Mouse (Mus musculus) bone marrow, adult 2 months (tissue): ENCODE measurements around the gene Xntrpc. TPM values are rescaled to one million over a fixed set of nuclear protein-coding genes. Genes with fewer than 3 reads are reported as not detected.

Source experiments
- H3K27ac ChIP-seq: fragments of 200-500 bp; 2 replicates; pipeline ENCODE4 v1.5.1; 2012; ENCODE audit warnings: low read depth, mild to moderate bottlenecking, control low read depth, inconsistent platforms, low read length; ENCODE audit not compliant: control insufficient read depth, poor library complexity, insufficient read depth
- H3K4me1 ChIP-seq: fragments of 200-500 bp; 2 replicates; pipeline ENCODE4 v1.6.1; 2011; ENCODE audit warnings: low read length; ENCODE audit not compliant: control insufficient read depth, insufficient read depth
- H3K4me3 ChIP-seq: fragments of 200-500 bp; replicated peaks from 2 replicates; pipeline ENCODE3; 2011; ENCODE audit warnings: mild to moderate bottlenecking, low read depth, low read length, control low read depth; ENCODE audit not compliant: control insufficient read depth
- CTCF ChIP-seq: fragments of 200-500 bp; IDR thresholded peaks from 2 replicates; pipeline ENCODE4 v1.5.1; 2011; ENCODE audit warnings: low read length, control low read depth; ENCODE audit not compliant: control insufficient read depth, insufficient read depth
- POLR2A ChIP-seq: fragments of 200-500 bp; IDR thresholded peaks from 2 replicates; pipeline ENCODE4 v1.6.1; 2011; ENCODE audit warnings: low read depth, mild to moderate bottlenecking, control low read depth, low read length, borderline replicate concordance; ENCODE audit not compliant: control insufficient read depth
- WGBS: fragments of 180-500 bp; shearing (Covaris S2); methylation state at CpG from one replicate; pipeline ENCODE4 v1.1.7; 2018; 5-methylcytosine and 5-hydroxymethylcytosine counted together
- polyA plus RNA-seq: library from polyadenylated mRNA; stranded (reverse); fragments of >200 nt; gene quantifications from 2 replicates; pipeline ENCODE4 v1.2.4, GENCODE M21; 2011; ENCODE audit warnings: low replicate concordance; ENCODE audit not compliant: missing spikeins, insufficient read depth, insufficient read length

Xntrpc gene
- polyA plus RNA-seq, 1 experiment, result 3.2 TPM

DNA sequence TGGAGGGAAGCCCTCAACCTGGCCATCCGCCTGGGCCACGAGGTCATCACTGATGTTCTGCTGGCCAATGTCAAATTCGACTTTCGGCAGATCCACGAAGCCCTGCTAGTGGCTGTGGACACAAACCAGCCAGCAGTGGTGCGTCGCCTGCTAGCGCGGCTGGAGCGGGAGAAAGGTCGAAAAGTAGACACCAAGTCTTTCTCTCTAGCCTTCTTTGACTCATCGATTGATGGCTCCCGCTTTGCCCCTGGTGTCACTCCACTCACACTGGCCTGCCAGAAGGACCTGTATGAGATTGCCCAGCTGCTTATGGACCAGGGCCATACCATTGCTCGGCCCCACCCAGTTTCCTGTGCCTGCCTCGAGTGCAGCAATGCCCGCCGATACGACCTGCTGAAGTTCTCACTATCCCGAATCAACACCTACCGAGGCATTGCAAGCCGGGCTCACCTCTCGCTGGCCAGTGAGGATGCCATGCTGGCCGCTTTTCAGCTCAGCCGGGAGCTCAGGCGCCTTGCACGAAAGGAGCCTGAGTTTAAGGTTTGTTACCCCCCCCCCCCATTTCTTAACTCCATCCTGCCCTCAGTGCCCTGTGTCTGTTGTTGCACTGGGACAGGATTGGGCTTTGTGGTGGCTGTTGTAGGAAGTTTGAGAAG lies 18.7 kb downstream of the Xntrpc start:
- no peak overlapping the region for H3K4me3 ChIP-seq
- no peaks in the 10 kb centered on the region for H3K4me1 ChIP-seq
- no peak overlapping the region for H3K27ac ChIP-seq
- TF ChIP-seq CTCF (no peak), POLR2A (no peak)
- 88% methylated on average over 26 of the region's 26 CpGs for WGBS

GRCm38 (mm10) chr7:102087336-102087735 lies 21.8 kb downstream of the Xntrpc start:
- H3K27ac ChIP-seq, result no peak overlapping the region
- H3K4me3 ChIP-seq, result no peak overlapping the region
- 69% methylated on average over 4 of the region's 4 CpGs for WGBS
- H3K4me1 ChIP-seq, result no peaks in the 10 kb centered on the region
- no peak for TF ChIP-seq CTCF
- no peak for TF ChIP-seq POLR2A

DNA sequence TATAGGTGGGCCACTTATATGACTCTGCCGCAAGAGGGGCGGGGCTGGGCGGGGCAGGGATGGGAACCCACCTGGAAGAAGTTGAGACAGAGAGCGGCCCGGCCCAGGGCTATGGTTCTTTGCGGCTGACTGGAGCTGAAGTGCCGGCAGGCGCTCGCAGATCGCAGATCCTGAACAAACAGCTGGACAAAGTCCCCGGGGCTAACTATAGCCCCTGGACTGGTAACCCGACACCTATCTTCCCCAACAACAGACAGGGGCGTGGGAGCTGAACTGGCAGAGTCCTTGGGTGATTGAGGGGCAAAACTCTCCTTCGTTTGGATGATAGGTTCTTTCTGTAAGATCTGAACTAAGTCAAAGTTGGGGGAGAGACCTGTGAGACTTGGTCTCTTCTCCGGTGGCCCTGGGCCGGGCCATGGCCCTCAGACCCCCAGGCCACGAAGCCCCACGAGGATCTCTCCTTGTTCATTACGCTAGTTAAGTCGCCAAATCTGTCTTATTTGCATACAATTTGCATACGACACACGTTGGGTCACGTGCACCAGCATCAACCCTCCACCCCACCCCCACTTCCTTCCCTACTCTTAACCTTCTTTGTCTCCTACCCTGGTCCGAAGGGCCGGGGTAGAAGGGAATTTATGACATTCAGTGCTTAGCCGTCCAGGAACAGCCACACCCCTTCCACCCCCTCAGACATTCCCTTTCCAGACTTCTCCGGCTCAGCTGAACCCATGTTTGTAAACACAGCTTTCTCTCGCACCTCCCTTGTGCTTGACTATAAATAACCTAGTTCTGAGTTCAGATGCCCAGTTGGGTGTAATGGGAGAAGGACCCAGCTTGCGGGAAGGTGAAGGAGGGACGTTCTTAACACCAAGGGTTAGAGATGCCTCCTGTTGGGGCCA lies 34.5 kb downstream of the Xntrpc start:
- 9% methylated on average over 30 of the region's 30 CpGs for WGBS
- TF ChIP-seq CTCF, result no peak
- no peak for TF ChIP-seq POLR2A
- Histone ChIP-seq H3K4me1 (peaks cover 1% of the 10 kb centered on the region), H3K27ac (no peak overlapping the region), H3K4me3 (peak overlapping the region; percentile 48)

- 74% methylated on average over 5 of the region's 5 CpGs for WGBS
- Histone ChIP-seq H3K4me3 (no peak overlapping the region), H3K4me1 (peaks cover 1% of the 10 kb centered on the region), H3K27ac (no peak overlapping the region)
- TF ChIP-seq POLR2A (no peak), CTCF (no peak)
Observed at GRCm38 (mm10) chr7:102100868-102101267, 35.4 kb downstream of the Xntrpc start.

DNA sequence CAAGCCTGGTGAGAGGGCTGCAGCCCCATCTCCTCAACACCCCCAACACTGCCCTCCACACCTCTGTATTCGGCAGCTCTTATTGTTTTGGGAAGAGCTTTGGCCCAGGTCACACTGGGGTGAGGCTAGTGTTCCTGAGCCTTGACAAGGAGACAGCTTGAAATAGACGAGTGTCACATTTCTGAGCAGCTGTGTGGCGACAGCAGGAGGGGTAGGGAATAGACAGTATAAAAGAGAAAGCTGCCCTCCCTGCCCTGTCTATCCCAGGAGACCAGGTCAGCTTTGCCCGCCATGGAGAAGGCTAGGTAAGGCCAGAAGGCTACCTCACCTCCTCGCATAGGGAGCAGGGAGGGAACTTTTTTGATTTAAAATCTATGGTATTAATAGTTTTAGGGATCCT lies 36.0 kb downstream of the Xntrpc start, which contains the start of gene Art1:
TSS of gene Art1 (plus strand) at position 257 of the 400 bp plus-strand sequence.
- no peak within 1 kb of the TSS for H3K4me3 ChIP-seq
- H3K27ac ChIP-seq, result no peak within 1 kb of the TSS
- 76% methylated on average over 5 of the region's 5 CpGs for WGBS
- TF ChIP-seq CTCF (no peak), POLR2A (no peak)
- peaks cover 1% of the 10 kb centered on the region for H3K4me1 ChIP-seq

DNA sequence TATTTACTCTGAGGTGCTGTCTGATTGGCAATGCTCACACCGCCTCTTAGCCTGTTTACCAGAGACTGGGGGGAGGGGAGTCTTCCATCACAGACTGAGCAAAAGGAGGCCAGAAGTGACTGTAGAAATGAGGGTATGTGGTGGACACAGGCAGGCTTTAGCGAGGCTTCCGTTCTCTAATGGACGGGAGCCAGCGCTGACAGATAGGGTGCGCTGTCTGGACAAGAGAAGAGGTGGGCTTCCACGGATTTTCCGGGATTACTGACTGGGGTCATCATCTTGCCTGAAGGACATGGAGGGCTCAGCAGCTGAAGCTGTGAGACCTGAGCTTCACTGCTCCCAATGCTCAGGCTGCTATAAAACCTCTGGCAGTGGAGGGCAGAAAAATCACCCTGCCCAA lies 36.7 kb downstream of the Xntrpc start:
- Histone ChIP-seq H3K4me3 (no peak overlapping the region), H3K4me1 (peaks cover 1% of the 10 kb centered on the region), H3K27ac (no peak overlapping the region)
- TF ChIP-seq POLR2A (no peak), CTCF (no peak)
- 83% methylated on average over 8 of the region's 8 CpGs for WGBS

- WGBS, result 69% methylated on average over 6 of the region's 6 CpGs
- TF ChIP-seq POLR2A (no peak), CTCF (no peak)
- H3K27ac ChIP-seq, result no peak overlapping the region
- H3K4me1 ChIP-seq, result peaks cover 1% of the 10 kb centered on the region
- no peak overlapping the region for H3K4me3 ChIP-seq
Observed at GRCm38 (mm10) chr7:102102696-102103095, 37.2 kb downstream of the Xntrpc start.

DNA sequence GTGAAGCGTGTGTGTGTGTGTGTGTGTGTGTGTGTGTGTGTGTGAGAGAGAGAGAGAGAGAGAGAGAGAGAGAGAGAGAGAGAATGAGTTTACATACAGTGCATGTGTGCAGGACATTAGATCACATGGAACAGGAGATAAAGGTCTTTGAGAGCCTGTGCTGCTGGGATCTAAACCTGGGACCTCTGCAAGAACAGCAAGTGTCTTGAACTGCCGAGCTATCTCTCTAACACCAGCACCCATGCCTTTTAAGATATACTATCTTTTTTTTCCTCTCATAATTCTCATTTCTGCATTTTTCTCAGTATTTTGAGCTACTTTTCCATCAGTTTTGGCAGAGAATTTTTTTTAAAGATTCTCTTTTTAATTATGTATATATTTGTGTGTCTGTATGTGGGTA lies 38.0 kb downstream of the Xntrpc start:
- 63% methylated on average over 2 of the region's 2 CpGs for WGBS
- H3K4me1 ChIP-seq, result peaks cover 1% of the 10 kb centered on the region
- H3K4me3 ChIP-seq, result no peak overlapping the region
- no peak overlapping the region for H3K27ac ChIP-seq
- TF ChIP-seq CTCF (no peak), POLR2A (no peak)

DNA sequence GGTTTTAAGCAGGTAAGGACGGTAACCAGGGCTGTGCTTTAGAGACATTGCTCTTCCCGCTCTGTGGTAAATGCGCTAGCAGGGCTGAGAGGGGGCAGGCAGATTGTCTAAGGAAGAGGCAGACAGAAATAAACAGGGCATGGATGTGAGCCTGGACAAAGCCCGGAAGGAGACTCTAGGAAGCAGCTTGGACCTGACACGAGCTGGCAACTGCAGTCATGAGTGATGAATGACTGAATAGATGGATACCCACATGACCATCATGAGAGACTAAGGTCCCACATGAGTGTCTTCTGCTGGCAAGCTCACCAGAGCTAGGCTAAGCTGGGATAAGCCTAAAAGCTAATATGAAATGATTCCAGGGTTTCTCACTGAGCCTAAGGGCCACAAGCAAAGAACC lies 38.6 kb downstream of the Xntrpc start:
- Histone ChIP-seq H3K27ac (no peak overlapping the region), H3K4me1 (peaks cover 1% of the 10 kb centered on the region), H3K4me3 (no peak overlapping the region)
- TF ChIP-seq POLR2A (no peak), CTCF (no peak)
- 75% methylated on average over 5 of the region's 5 CpGs for WGBS
